Mouse (Mus musculus): ENCODE measurements at regions not wholly inside any gene's neighbourhood (a gene's known extent, or its start where the extent isn't known, plus 50 kb on each side); places are given as distances from the start of the nearest gene placed in this dataset.

- DNase-seq (ENCODE audit: low spot score) = no peak
Observed at GRCm38 (mm10) chr17:83963561-83963960, 115.8 kb upstream of the Haao start.

DNA sequence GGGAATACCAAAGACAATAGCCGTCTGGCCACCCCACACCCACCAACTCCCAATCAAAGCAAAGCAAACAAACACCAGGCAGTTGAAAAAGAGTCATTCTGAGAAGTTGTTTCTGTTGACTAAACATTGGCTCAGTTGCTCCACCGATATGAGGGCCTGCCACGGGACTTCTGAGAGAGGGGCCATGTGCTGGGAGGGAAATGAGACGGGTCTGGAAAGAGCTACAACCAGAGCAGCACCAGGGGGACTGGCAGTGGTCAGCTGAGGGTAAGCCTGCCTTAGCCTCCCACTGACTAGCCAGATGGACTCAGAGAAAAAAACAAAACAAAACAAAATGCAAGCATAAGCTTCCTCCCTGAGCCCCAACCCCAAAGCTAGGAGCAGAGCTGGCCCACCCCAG lies 115.1 kb upstream of the Haao start:
- DNase-seq (ENCODE audit: low spot score) = no peak

GRCm38 (mm10) chr17:83962126-83962525 lies 114.4 kb upstream of the Haao start:
- DNase-seq (ENCODE audit: low spot score) = no peak

DNA sequence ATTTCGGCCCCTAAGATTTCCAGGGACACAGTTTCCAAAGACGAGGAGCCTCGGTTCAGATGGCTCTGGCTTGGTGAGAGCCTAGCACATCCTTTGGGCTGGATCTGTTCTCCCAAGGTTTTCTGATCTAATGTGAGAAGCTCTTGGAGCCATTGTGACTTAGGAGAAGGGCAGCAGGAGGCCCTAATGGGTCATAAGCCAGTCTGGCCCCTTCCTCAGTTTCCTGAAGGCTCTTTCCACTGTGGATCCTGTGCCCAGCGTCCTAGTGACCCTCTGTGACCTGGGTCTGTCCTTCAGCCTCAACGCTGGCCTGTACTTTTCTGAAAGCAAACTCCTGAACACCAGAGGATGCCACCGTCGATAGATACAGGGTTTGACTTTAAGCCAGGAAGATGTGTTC lies 113.1 kb upstream of the Haao start:
- DNase-seq (ENCODE audit: low spot score) = no peak

DNA sequence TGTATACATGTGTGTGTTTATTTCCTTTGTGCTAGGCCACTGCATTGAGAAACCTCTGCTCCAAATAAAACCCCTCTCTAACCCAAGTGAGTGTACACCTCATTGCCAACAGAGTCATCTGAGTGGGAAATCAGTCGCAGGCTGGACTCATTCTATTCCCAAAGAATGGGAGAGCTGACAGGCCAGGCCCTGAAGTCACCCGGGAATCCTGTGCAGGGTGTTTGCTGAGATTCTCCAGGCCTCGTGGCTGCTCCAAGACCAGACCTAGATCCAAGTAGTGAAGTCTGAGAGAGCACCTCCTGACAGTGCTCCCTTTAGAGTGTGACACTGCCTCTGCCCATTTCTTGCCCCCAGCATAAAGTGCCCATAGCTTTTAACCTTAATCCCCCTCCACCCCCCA lies 112.4 kb upstream of the Haao start:
- no peak for DNase-seq (ENCODE audit: low spot score)

DNA sequence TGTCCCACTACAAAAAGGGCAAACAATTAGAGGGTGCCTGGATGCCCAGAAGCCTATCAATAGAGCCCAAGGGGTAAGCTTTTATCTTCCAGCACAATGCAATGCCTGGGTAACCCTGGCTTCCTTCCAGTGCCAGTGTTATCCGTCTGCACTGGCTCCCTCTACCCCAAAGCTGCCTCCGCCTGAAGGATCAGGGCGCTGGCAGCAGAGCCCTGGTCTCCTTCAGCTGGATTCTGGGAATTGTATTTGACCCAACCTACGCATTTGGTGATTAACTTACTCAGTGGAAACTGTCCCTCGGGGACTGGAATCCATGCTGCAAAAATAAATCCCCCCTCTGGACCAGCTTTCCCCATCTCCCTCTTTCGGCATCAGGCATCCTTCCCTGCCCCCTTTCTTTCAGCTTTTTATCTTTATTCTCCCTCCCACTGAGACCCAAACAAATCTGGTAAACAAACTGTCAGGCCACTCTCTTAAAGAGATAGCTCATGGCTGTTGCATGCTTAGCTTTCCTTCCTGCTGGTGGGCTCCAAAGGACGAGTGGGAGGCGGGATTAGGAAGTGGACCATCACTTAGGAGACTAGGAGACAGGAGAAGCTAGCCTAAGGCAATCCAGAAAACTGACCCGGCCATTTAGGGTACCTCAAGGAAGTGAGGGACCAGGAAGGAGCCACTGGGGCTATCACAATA lies 111.5 kb upstream of the Haao start:
- DNase-seq (ENCODE audit: low spot score) = no peak

- no peak for DNase-seq (ENCODE audit: low spot score)
Observed at GRCm38 (mm10) chr17:83958706-83959105, 110.9 kb upstream of the Haao start.

- no peak for DNase-seq (ENCODE audit: low spot score)
Observed at GRCm38 (mm10) chr17:83957661-83958540, 110.1 kb upstream of the Haao start.

DNA sequence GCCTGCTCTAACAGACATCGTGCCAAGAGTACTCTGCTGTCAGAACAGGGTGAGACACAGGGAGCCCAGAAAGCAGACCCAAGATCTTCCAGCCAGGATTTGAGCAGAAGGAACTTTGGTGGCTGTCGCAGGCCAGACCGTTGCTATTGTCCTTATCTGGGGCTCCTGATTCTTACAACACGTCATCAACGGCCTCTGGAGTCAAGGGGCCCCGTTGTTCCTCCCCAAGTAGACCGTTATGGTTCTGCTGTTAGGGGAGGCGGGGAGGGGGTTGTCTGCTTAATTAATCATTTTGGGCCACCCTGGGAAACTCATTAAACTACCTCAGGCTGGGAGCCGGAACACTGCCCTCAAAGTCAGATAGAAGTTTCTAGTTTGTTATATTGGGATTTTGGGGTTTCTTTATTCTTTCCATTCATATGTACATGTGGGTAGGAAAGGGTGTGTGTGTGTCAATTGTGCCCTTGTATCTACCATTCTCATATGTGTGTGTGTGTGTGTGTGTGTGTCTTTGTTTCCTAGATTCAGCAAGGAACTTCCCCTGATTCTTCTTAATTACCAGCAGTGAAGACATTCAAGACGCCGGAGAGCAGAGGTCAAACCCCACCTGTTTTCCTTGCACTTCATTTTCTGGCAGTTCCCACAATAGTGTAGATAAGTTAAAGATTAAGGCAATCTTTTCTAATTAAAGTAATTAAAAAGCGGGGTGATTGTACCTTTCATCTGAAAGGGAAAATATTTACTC lies 109.2 kb upstream of the Haao start:
- peak; percentile 63 for DNase-seq (ENCODE audit: low spot score)

DNA sequence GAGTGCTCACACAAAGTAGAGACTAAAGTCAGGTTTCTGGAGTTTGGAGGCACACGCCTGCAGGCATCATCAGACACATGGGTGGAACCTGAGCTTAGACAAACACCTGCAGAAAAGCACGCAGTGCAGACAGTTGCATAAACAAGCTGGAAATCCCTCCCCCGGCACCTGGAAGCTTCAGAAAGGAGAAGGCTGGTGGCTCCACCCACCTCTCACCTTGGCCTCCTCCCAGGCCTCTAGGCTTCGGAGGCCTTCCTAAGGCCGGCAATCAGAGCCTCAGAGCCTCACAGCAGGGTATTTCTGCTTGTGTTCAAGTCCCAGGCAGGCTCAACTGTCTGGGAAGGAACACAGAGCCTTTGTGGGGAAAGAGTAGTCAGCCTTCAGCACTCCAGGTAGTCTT lies 108.2 kb upstream of the Haao start:
- DNase-seq (ENCODE audit: low spot score) = no peak

- DNase-seq (ENCODE audit: low spot score) = no peak
Observed at GRCm38 (mm10) chr17:83955058-83955697, 107.4 kb upstream of the Haao start.

GRCm38 (mm10) chr17:83954291-83955057 lies 106.7 kb upstream of the Haao start:
- peak; percentile 73 for DNase-seq (ENCODE audit: low spot score)

DNA sequence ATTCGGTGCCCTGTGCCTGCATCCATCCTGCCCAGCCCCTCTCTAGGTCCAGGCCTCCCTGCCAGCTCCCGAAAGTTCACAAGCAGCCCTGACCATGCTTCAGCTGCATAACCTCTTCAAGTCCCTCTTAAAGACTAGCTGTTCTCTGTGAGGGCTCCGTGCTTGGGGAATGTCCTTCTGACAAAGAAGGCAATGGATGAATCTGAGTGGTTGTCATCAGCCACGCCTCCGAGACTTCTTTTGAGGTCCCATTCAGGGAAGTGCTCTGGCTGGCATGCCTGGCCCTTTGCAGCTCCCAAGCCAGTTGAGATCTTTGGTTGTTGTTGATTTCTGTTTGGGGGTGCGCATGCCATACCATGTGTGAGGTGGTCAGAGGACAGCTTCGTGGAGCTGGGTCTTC lies 105.9 kb upstream of the Haao start:
- no peak for DNase-seq (ENCODE audit: low spot score)

GRCm38 (mm10) chr17:83946718-83947117 lies 99.0 kb upstream of the Haao start:
- peak; percentile 39 for DNase-seq (ENCODE audit: low spot score)

GRCm38 (mm10) chr17:83939344-83939743 lies 91.6 kb upstream of the Haao start:
- DNase-seq (ENCODE audit: low spot score) = no peak

DNA sequence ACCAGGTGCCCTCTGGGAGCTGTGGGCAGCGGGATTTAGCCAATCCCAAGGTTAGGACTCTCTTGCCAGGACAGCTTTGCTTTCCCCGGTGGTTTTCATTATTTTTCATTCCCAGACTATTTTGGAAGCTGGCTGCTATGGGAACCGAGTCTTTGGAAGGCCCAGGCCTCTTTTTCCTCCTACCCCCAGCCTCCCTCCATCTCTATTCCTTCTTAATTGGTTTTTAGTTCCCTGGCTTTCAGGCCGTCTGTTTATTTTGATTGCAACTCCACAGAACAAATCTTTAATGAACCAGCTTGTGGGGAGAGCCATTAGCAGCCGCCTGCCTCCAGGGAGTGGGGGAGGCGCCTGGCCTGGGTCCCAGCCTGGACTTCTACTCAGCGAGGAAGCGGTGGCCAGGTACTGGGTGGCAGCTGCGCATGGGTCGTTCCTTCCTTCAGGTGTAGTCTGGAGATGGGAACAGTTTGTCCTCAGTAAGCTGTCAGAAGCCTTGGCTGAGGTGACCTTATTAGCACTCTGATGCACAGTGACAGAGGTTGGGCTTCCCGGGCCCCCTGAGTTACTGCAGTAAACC lies 91.0 kb upstream of the Haao start:
- DNase-seq (ENCODE audit: low spot score) = peak; percentile 65

GRCm38 (mm10) chr17:83937576-83937975 lies 89.8 kb upstream of the Haao start:
- DNase-seq (ENCODE audit: low spot score) = no peak

DNA sequence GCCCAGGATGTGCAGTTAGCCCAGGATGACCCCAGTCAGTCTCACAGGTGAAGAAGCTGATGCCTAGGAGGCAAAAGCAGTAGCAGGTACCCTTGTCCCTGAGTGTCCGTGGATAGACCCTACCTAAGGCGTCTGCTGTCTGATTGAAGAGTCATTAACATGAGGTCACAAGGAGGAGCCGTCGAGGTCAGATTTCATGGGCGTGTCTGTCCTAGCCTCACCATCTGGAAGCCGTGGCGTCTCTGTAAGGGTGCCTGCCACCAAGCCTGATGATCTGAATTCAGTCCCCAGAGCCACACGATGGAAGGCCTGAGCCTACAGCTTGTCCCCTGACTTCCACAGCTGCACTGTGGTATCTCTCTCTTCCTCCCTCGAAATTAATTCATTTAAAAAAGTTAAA lies 88.9 kb upstream of the Haao start:
- no peak for DNase-seq (ENCODE audit: low spot score)

- no peak for DNase-seq (ENCODE audit: low spot score)
Observed at GRCm38 (mm10) chr17:83935969-83936368, 88.2 kb upstream of the Haao start.

DNA sequence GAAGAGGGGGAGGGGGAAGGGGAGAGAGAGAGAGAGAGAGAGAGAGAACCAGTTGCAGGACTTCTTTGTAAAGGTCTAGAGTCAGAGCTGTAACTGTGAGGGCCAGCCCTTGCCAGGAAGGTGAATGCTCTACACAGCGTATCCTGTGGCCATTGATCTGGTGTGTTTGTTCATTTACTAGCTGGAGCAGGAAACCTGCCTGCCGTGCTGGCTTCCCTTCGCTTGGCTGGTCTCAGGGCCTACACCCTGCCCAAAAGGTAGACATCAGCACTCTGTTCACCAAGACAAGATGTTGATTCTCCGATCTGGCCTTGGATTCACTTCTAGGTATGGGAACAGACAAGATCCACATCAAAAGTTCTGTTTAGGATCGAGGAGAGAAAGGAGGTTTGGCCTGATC lies 87.5 kb upstream of the Haao start:
- DNase-seq (ENCODE audit: low spot score) = no peak

DNA sequence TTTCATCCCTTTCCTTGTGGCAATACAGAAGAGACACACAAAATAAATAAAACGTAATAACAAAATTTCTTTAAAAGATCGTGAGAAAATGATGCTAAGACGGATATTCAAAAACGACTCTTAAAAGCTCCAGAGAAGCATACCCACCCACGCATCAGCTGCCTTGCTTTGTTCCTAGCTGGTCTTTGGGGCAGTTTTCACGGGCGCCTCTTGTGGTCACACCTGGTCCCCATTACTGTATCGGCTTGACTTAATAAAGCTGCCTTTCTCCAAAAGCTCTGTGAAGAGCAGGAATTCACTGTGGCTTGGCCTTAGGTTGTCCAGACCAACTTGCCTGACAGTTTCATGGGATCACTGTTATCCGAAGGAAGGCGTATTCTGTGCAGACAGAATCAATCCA lies 86.0 kb upstream of the Haao start:
- no peak for DNase-seq (ENCODE audit: low spot score)
